Mouse (Mus musculus): Measurements from ENCODE around the gene Cd2. TPM values are rescaled to one million over a fixed set of nuclear protein-coding genes. Genes with fewer than 3 reads are reported as not detected.
A peak's percentile ranks its signal among the peaks of the same experiment; 100 is the strongest.

The Cd2 gene
- polyA plus RNA-seq, 1 experiment from 2014 or later = 0.17 TPM

GRCm38 (mm10) chr3:101295931-101296820 lies 8.4 kb upstream of the Cd2 start:
- ATAC-seq (ENCODE audit: low read depth) = no peak
- no peaks in the 10 kb centered on the region for H3K36me3 ChIP-seq (ENCODE audit: control insufficient read depth, insufficient read depth, low read length)
- H3K9ac ChIP-seq (replicated peaks; ENCODE audit: low read depth, low read length) = no peak overlapping the region
- no peaks in the 10 kb centered on the region for H3K27me3 ChIP-seq (ENCODE audit: control insufficient read depth, insufficient read depth, low read length)
- H3K4me1 ChIP-seq (ENCODE audit: control insufficient read depth, insufficient read depth, low read length) = peaks cover 17% of the 10 kb centered on the region; the same call in 1 of the 2 replicates
- no peak overlapping the region for H3K27ac ChIP-seq (ENCODE audit: low read depth, low read length)
- H3K4me3 ChIP-seq (ENCODE audit: low read depth, low read length) = no peak overlapping the region
- no peaks in the 10 kb centered on the region for H3K9me3 ChIP-seq (ENCODE audit: control insufficient read depth, low read length)
- WGBS = 56% methylated on average over 15 of the region's 15 CpGs
- H3K4me2 ChIP-seq (ENCODE audit: low read depth, low read length) = no peak overlapping the region

DNA sequence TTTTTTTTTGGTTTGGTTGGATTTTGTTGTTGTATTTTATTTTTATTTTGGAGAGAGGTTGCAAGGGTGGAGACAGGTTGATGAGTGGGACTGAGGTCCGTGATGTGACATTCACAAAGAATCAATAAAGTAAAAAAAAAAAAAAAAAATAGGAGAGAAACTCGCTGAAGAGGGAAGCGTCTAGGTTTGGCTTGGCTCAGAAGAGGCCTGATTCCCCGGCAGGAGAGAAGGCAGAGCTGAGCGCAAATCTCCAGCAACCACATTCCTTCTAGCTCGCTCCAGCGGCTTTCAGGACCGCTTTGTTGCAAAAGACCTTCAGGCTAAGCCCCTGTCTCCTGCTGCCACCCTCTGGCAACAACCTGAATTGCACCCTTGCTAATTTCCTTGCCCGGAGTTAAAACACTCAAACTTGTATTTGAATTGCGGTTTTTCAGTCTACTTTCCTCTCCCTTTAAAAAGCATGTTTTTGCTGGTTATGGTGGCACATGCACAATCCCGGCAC lies 7.7 kb upstream of the Cd2 start:
- 6% methylated on average over 11 of the region's 11 CpGs for whole genome bisulfite sequencing
- no peak overlapping the region for H3K4me3 ChIP-seq (ENCODE audit: low read depth, low read length)
- H3K4me1 ChIP-seq (ENCODE audit: control insufficient read depth, insufficient read depth, low read length) = peaks cover 12% of the 10 kb centered on the region; the same call in 1 of the 2 replicates
- H3K9ac ChIP-seq (replicated peaks; ENCODE audit: low read depth, low read length) = no peak overlapping the region
- H3K27me3 ChIP-seq (ENCODE audit: control insufficient read depth, insufficient read depth, low read length) = no peaks in the 10 kb centered on the region
- H3K36me3 ChIP-seq (ENCODE audit: control insufficient read depth, insufficient read depth, low read length) = no peaks in the 10 kb centered on the region
- peak; percentile 74; the same call in 1 of the 2 replicates for ATAC-seq (ENCODE audit: low read depth)
- H3K27ac ChIP-seq (ENCODE audit: low read depth, low read length) = no peak overlapping the region
- no peaks in the 10 kb centered on the region for H3K9me3 ChIP-seq (ENCODE audit: control insufficient read depth, low read length)
- no peak overlapping the region; the same call in 1 of the 2 replicates for H3K4me2 ChIP-seq (ENCODE audit: low read depth, low read length)

- H3K4me2 ChIP-seq (ENCODE audit: low read depth, low read length) = no peak overlapping the region
- H3K9me3 ChIP-seq (ENCODE audit: control insufficient read depth, low read length) = no peaks in the 10 kb centered on the region
- no peaks in the 10 kb centered on the region for H3K36me3 ChIP-seq (ENCODE audit: control insufficient read depth, insufficient read depth, low read length)
- peak; percentile 16; the same call in 1 of the 2 replicates for ATAC-seq (ENCODE audit: low read depth)
- no peaks in the 10 kb centered on the region for H3K27me3 ChIP-seq (ENCODE audit: control insufficient read depth, insufficient read depth, low read length)
- 81% methylated on average over 10 of the region's 10 CpGs for WGBS
- peaks cover 5% of the 10 kb centered on the region; the same call in 1 of the 2 replicates for H3K4me1 ChIP-seq (ENCODE audit: control insufficient read depth, insufficient read depth, low read length)
- no peak overlapping the region for H3K4me3 ChIP-seq (ENCODE audit: low read depth, low read length)
- H3K9ac ChIP-seq (replicated peaks; ENCODE audit: low read depth, low read length) = no peak overlapping the region
- H3K27ac ChIP-seq (ENCODE audit: low read depth, low read length) = no peak overlapping the region
These were observed 7.0 kb upstream of the Cd2 start for GRCm38 (mm10) chr3:101294487-101295365.

GRCm38 (mm10) chr3:101293571-101294135 lies 5.9 kb upstream of the Cd2 start:
- Histone ChIP-seq H3K4me3 (ENCODE audit: low read depth, low read length) (no peak overlapping the region), H3K4me2 (ENCODE audit: low read depth, low read length) (no peak overlapping the region), H3K36me3 (ENCODE audit: control insufficient read depth, insufficient read depth, low read length) (no peaks in the 10 kb centered on the region), H3K9me3 (ENCODE audit: control insufficient read depth, low read length) (no peaks in the 10 kb centered on the region), H3K27me3 (ENCODE audit: control insufficient read depth, insufficient read depth, low read length) (no peaks in the 10 kb centered on the region), H3K4me1 (ENCODE audit: control insufficient read depth, insufficient read depth, low read length) (no peaks in the 10 kb centered on the region), H3K9ac (replicated peaks; ENCODE audit: low read depth, low read length) (no peak overlapping the region), H3K27ac (ENCODE audit: low read depth, low read length) (no peak overlapping the region)
- 83% methylated on average over 8 of the region's 8 CpGs for WGBS
- ATAC-seq (ENCODE audit: low read depth) = no peak

DNA sequence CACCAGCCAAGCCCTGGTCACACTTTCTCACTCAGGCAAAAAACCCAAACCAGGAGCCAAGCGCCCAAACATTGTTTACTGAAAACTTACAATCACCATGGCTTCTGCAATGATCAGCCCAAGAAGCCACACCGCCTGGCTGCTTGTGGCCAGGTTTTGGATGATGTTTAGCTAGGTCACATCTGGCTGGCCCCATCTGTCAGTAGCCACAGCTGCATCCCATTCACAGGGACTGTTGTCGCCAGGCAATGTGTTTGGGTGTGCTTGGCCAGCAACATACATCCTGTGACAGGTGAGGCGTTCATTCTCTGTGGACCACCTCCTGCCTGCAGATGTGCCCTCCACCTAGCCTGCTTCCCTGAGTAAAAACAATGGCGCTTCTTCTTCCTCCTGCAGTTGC lies 4.9 kb upstream of the Cd2 start:
- Histone ChIP-seq H3K4me1 (ENCODE audit: control insufficient read depth, insufficient read depth, low read length) (no peaks in the 10 kb centered on the region), H3K4me3 (ENCODE audit: low read depth, low read length) (no peak overlapping the region), H3K27me3 (ENCODE audit: control insufficient read depth, insufficient read depth, low read length) (no peaks in the 10 kb centered on the region), H3K36me3 (ENCODE audit: control insufficient read depth, insufficient read depth, low read length) (no peaks in the 10 kb centered on the region), H3K9ac (replicated peaks; ENCODE audit: low read depth, low read length) (no peak overlapping the region), H3K27ac (ENCODE audit: low read depth, low read length) (no peak overlapping the region), H3K9me3 (ENCODE audit: control insufficient read depth, low read length) (no peaks in the 10 kb centered on the region), H3K4me2 (ENCODE audit: low read depth, low read length) (no peak overlapping the region)
- no peak for ATAC-seq (ENCODE audit: low read depth)
- 91% methylated on average over 5 of the region's 5 CpGs for WGBS

- no peak overlapping the region for H3K9ac ChIP-seq (replicated peaks; ENCODE audit: low read depth, low read length)
- no peak overlapping the region for H3K4me3 ChIP-seq (ENCODE audit: low read depth, low read length)
- no peaks in the 10 kb centered on the region for H3K9me3 ChIP-seq (ENCODE audit: control insufficient read depth, low read length)
- no peak overlapping the region for H3K4me2 ChIP-seq (ENCODE audit: low read depth, low read length)
- 89% methylated on average over 19 of the region's 19 CpGs for WGBS
- no peaks in the 10 kb centered on the region for H3K27me3 ChIP-seq (ENCODE audit: control insufficient read depth, insufficient read depth, low read length)
- H3K36me3 ChIP-seq (ENCODE audit: control insufficient read depth, insufficient read depth, low read length) = no peaks in the 10 kb centered on the region
- ATAC-seq (ENCODE audit: low read depth) = no peak
- no peak overlapping the region for H3K27ac ChIP-seq (ENCODE audit: low read depth, low read length)
- no peaks in the 10 kb centered on the region for H3K4me1 ChIP-seq (ENCODE audit: control insufficient read depth, insufficient read depth, low read length)
These were observed 3.1 kb upstream of the Cd2 start for GRCm38 (mm10) chr3:101290587-101291520.

GRCm38 (mm10) chr3:101290036-101290435 lies 2.3 kb upstream of the Cd2 start:
- Histone ChIP-seq H3K9me3 (ENCODE audit: control insufficient read depth, low read length) (no peaks in the 10 kb centered on the region), H3K36me3 (ENCODE audit: control insufficient read depth, insufficient read depth, low read length) (no peaks in the 10 kb centered on the region), H3K4me1 (ENCODE audit: control insufficient read depth, insufficient read depth, low read length) (no peaks in the 10 kb centered on the region), H3K4me3 (ENCODE audit: low read depth, low read length) (no peak overlapping the region), H3K4me2 (ENCODE audit: low read depth, low read length) (no peak overlapping the region), H3K27ac (ENCODE audit: low read depth, low read length) (no peak overlapping the region), H3K27me3 (ENCODE audit: control insufficient read depth, insufficient read depth, low read length) (no peaks in the 10 kb centered on the region), H3K9ac (replicated peaks; ENCODE audit: low read depth, low read length) (no peak overlapping the region)
- no peak for ATAC-seq (ENCODE audit: low read depth)
- 89% methylated on average over 7 of the region's 7 CpGs for WGBS

GRCm38 (mm10) chr3:101289406-101289805 lies 1.7 kb upstream of the Cd2 start:
- no peaks in the 10 kb centered on the region for H3K36me3 ChIP-seq (ENCODE audit: control insufficient read depth, insufficient read depth, low read length)
- H3K4me3 ChIP-seq (ENCODE audit: low read depth, low read length) = no peak overlapping the region
- no peak overlapping the region for H3K4me2 ChIP-seq (ENCODE audit: low read depth, low read length)
- no peaks in the 10 kb centered on the region for H3K27me3 ChIP-seq (ENCODE audit: control insufficient read depth, insufficient read depth, low read length)
- no peak overlapping the region for H3K9ac ChIP-seq (replicated peaks; ENCODE audit: low read depth, low read length)
- no peak for ATAC-seq (ENCODE audit: low read depth)
- H3K27ac ChIP-seq (ENCODE audit: low read depth, low read length) = no peak overlapping the region
- H3K4me1 ChIP-seq (ENCODE audit: control insufficient read depth, insufficient read depth, low read length) = no peaks in the 10 kb centered on the region
- WGBS = 88% methylated on average over 3 of the region's 3 CpGs
- H3K9me3 ChIP-seq (ENCODE audit: control insufficient read depth, low read length) = no peaks in the 10 kb centered on the region

Measured in neural tube, embryonic 14.5 days (tissue).